Mouse (Mus musculus) cerebellum, adult 2 months (tissue): ENCODE measurements at regions not wholly inside any gene's neighbourhood (a gene's known extent, or its start where the extent isn't known, plus 50 kb on each side); places are given as distances from the start of the nearest gene placed in this dataset.

Experiments
- CTCF ChIP-seq: fragments of 200-500 bp; IDR thresholded peaks from 2 replicates; pipeline ENCODE4 v1.5.1; 2011; ENCODE audit warnings: low read depth, mild to moderate bottlenecking, control low read depth, low read length, moderate library complexity, borderline replicate concordance; ENCODE audit not compliant: insufficient read depth
- POLR2A ChIP-seq: fragments of 200-500 bp; IDR thresholded peaks from 2 replicates; pipeline ENCODE4 v1.6.1; 2011; ENCODE audit warnings: low read length, control low read depth, borderline replicate concordance; ENCODE audit not compliant: insufficient read depth

GRCm38 (mm10) chrX:156947093-156947492 lies 468.0 kb downstream of the Phex start:
- TF ChIP-seq CTCF (no peak), POLR2A (no peak)
